Mouse (Mus musculus) E14TG2a.4 (cell line): ENCODE results near the gene Arih2.

Source experiments
- H3K27me3 ChIP-seq: 2 replicates; pipeline ENCODE4 v1.6.1; 2014; ENCODE audit warnings: low read length, control low read depth; ENCODE audit not compliant: insufficient read depth
- H3K36me3 ChIP-seq: 2 replicates; pipeline ENCODE4 v1.6.1; 2014; ENCODE audit warnings: low read length, control low read depth; ENCODE audit not compliant: insufficient read depth
- H3K4me1 ChIP-seq: replicated peaks from 2 replicates; pipeline ENCODE4 v1.6.1; 2014; ENCODE audit warnings: low read depth, low read length, control low read depth
- H3K4me3 ChIP-seq: replicated peaks from 2 replicates; pipeline ENCODE4 v1.5.1; 2014; ENCODE audit warnings: mild to moderate bottlenecking, low read length
- H3K9me3 ChIP-seq: 2 replicates; pipeline ENCODE4 v1.6.1; 2014; ENCODE audit warnings: low read length, control low read depth
- CTCF ChIP-seq: conservative IDR thresholded peaks from 2 replicates; pipeline ENCODE4 v1.5.1; 2014; ENCODE audit warnings: low read length
- NANOG ChIP-seq: IDR thresholded peaks from 2 replicates; pipeline ENCODE4 v1.6.1; 2014; ENCODE audit warnings: borderline replicate concordance, low read length, mixed read lengths
- POU5F1 ChIP-seq: IDR thresholded peaks from 2 replicates; pipeline ENCODE4 v1.6.1; 2014; ENCODE audit warnings: low read length, borderline replicate concordance

Gene Arih2

DNA sequence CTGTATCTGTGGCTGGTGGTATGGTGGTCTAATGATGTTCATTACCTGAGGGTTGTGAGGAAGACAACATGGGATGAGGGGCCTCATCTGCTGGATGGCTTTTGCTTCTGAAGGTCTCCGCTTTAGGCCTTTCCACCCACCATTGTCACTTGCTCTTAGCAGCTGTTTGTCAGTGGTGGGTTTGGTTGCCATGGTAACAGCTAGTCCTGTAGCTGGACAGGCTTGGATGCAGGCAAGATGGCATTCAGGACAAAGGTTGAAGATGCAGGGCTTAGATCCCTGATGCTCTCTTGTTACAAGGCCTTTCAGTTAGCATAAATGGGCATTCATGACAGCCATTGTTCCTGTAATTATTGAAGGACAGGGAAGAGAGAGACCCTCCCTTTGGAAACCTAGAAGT, 39.9 kb upstream of the Arih2 start, which contains the start of gene Prkar2a:
Gene Prkar2a (plus strand): TSS at position 209 of the 400 bp plus-strand sequence.
- Histone ChIP-seq H3K27me3 (peaks cover 37% of the 10 kb centered on the region), H3K4me1 (peaks cover 28% of the 10 kb centered on the region), H3K9me3 (no peaks in the 10 kb centered on the region), H3K36me3 (peaks cover 15% of the 10 kb centered on the region), H3K4me3 (no peak within 1 kb of the TSS)
- TF ChIP-seq POU5F1 (no peak), NANOG (peak; percentile 40; the same call in 1 of the 2 replicates)

DNA sequence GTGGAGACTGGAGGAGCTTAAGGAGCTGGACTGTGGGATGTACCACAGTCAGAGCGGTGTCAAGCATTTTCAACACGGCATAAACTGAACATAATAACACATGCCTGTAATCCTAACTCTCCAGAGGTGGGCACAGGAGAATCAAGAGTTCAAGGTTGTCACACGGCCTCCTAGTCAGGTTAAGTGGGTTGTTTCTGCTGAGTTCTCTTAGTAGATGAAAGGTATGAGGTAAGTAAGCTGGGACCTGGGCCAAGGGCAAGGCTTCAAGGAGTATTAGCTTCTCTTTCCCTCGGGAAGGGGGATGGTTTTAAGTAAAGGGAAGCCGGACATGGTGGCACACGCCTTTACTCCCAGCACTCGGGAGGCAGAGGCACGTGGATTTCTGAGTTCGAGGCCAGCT, 39.3 kb upstream of the Arih2 start:
- Histone ChIP-seq H3K4me1 (peaks cover 23% of the 10 kb centered on the region), H3K36me3 (peaks cover 18% of the 10 kb centered on the region), H3K27me3 (peaks cover 31% of the 10 kb centered on the region), H3K9me3 (no peaks in the 10 kb centered on the region), H3K4me3 (no peak overlapping the region)
- TF ChIP-seq NANOG, result no peak
- TF ChIP-seq CTCF, result no peak
- no peak for TF ChIP-seq POU5F1

- Histone ChIP-seq H3K4me3 (no peak overlapping the region), H3K9me3 (no peaks in the 10 kb centered on the region), H3K36me3 (peaks cover 26% of the 10 kb centered on the region), H3K27me3 (peaks cover 23% of the 10 kb centered on the region), H3K4me1 (peaks cover 24% of the 10 kb centered on the region)
- no peak for TF ChIP-seq CTCF
- TF ChIP-seq NANOG, result no peak
- TF ChIP-seq POU5F1, result no peak
Measured at GRCm38 (mm10) chr9:108687686-108688085, 38.5 kb upstream of the Arih2 start.

- H3K4me1 ChIP-seq, result peaks cover 26% of the 10 kb centered on the region
- peaks cover 31% of the 10 kb centered on the region for H3K36me3 ChIP-seq
- TF ChIP-seq CTCF (no peak), POU5F1 (no peak), NANOG (no peak)
- H3K27me3 ChIP-seq, result peaks cover 19% of the 10 kb centered on the region
- H3K9me3 ChIP-seq, result no peaks in the 10 kb centered on the region
- no peak overlapping the region for H3K4me3 ChIP-seq
Measured at GRCm38 (mm10) chr9:108687181-108687580, 38.0 kb upstream of the Arih2 start.

DNA sequence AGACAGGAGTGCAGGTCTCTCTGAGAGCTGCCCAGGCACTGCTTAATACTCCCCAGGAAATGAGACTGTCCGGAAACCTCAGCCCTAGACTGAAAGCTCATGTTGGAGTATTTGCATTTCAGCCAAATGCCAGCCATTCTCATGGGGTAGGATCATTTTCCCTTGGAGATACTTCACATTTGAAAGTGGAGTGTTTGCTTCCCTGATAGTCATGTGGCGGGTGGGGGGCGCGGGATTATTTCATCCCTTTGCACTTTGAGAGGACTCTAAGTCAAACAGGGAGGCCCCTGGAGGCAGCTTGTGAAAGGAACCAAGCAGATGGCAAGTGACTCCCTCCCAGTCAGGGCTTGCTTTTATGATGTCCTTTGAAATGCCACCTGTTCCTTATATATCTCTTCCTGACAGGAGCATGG, 37.3 kb upstream of the Arih2 start:
- peaks cover 25% of the 10 kb centered on the region for H3K4me1 ChIP-seq
- H3K36me3 ChIP-seq, result peaks cover 36% of the 10 kb centered on the region
- H3K9me3 ChIP-seq, result no peaks in the 10 kb centered on the region
- TF ChIP-seq POU5F1 (no peak), CTCF (no peak), NANOG (no peak)
- no peak overlapping the region for H3K4me3 ChIP-seq
- peaks cover 15% of the 10 kb centered on the region for H3K27me3 ChIP-seq

DNA sequence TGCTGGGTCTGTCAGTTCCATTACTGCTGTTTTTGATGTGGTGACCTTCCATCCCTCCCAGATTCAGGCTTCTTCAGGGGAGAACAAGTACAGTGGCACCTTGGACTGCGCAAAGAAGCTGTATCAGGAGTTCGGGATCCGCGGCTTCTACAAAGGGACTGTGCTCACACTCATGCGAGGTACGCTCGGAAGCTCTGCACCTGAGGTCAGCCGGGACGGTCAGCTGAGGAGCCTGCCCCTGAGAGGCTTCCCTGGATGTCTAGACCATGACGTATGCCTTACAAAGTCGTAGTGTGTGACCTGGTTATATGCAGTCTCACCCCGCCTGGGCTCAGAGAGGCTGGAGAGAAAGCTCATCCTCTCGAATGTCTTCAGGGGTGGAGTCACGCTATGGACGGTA, 30.8 kb upstream of the Arih2 start:
- TF ChIP-seq NANOG, result no peak
- no peak for TF ChIP-seq CTCF
- no peak for TF ChIP-seq POU5F1
- Histone ChIP-seq H3K9me3 (no peaks in the 10 kb centered on the region), H3K4me3 (no peak overlapping the region), H3K27me3 (no peaks in the 10 kb centered on the region), H3K4me1 (peaks cover 12% of the 10 kb centered on the region), H3K36me3 (peaks cover 90% of the 10 kb centered on the region)

GRCm38 (mm10) chr9:108673151-108673550, 24.0 kb upstream of the Arih2 start:
- no peaks in the 10 kb centered on the region for H3K9me3 ChIP-seq
- H3K36me3 ChIP-seq, result peaks cover 72% of the 10 kb centered on the region
- H3K4me3 ChIP-seq, result no peak overlapping the region
- no peaks in the 10 kb centered on the region for H3K27me3 ChIP-seq
- H3K4me1 ChIP-seq, result peaks cover 10% of the 10 kb centered on the region
- TF ChIP-seq CTCF, result peak; percentile 92
- no peak for TF ChIP-seq NANOG

GRCm38 (mm10) chr9:108669875-108670274, 20.7 kb upstream of the Arih2 start:
- no peaks in the 10 kb centered on the region for H3K9me3 ChIP-seq
- H3K36me3 ChIP-seq, result peaks cover 51% of the 10 kb centered on the region
- TF ChIP-seq NANOG, result no peak
- TF ChIP-seq CTCF, result peak; percentile 84
- no peak for TF ChIP-seq POU5F1
- H3K4me1 ChIP-seq, result peaks cover 17% of the 10 kb centered on the region
- H3K4me3 ChIP-seq, result no peak overlapping the region
- no peaks in the 10 kb centered on the region for H3K27me3 ChIP-seq

- Histone ChIP-seq H3K36me3 (peaks cover 8% of the 10 kb centered on the region; the same call in 1 of the 2 replicates), H3K9me3 (no peaks in the 10 kb centered on the region), H3K4me1 (peaks cover 48% of the 10 kb centered on the region), H3K27me3 (no peaks in the 10 kb centered on the region), H3K4me3 (peak overlapping the region; percentile 89)
- TF ChIP-seq CTCF (no peak), NANOG (no peak)
Measured at GRCm38 (mm10) chr9:108662660-108663059, 13.5 kb upstream of the Arih2 start.
